Comparison of ENCODE assay signal across 8 mouse cellular contexts in the genomic region with DNA sequence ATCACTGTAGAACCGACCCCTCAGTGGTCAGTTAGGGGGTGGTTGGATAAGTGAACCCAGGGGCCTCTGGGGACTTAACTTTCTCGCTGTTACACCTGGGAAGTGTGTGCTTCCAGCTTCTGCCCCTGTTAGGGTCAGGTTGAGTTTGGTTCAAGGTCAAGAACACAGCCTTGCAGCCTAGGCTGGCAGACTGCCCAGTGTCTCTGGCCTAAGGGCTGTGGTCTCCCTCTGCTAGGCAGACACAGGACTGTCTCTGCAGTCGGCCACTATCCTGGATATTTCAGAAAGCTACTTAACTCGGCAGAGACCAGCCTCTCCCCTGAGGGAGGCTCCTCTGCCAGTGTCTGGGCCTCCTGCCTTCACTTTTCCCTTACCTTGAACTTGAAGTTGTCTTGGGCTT. TPM values are rescaled to one million over a fixed set of nuclear protein-coding genes. Genes with fewer than 3 reads are reported as not detected.
DNase-seq lines count a peak whose midpoint lies in the region; ATAC-seq and TF ChIP-seq lines count a peak whose summit lies in the region.
"Had no signal": no experiment of that assay in that cellular context is flagged by ENCODE, and none has a peak within 500 bp of the region (broad histone marks: within the 10 kb centered on the region; RNA-seq: fewer than 3 reads in every experiment).

No protein-coding gene starts in this region.

- H3K9ac ChIP-seq in kidney, embryonic 14.5 days (ENCODE audit: low read depth, low read length): peak overlapping the region; percentile 98
- no peak overlapping the region for H3K9ac ChIP-seq in embryonic facial prominence, embryonic 15.5 days
- no peak overlapping the region for H3K9ac ChIP-seq in kidney, postnatal 0 days (ENCODE audit: low read depth, low read length)
- H3K9ac ChIP-seq in neural tube, embryonic 14.5 days (replicated peaks; ENCODE audit: low read depth, low read length): 0 out of 2 replicates have a peak overlapping the region, but pooled peaks have one; percentile 21

- peaks cover 48% of the 10 kb centered on the region for H3K36me3 ChIP-seq in kidney, embryonic 14.5 days (ENCODE audit: control insufficient read depth, insufficient read depth, low read length)
- H3K36me3 ChIP-seq in embryonic facial prominence, embryonic 15.5 days: peaks cover 33% of the 10 kb centered on the region
- peaks cover 6% of the 10 kb centered on the region; the same call in 1 of the 2 replicates for H3K36me3 ChIP-seq in kidney, postnatal 0 days (ENCODE audit: insufficient read depth, low read length)
- H3K36me3 ChIP-seq in neural tube, embryonic 14.5 days (ENCODE audit: control insufficient read depth, insufficient read depth, low read length): peaks cover 14% of the 10 kb centered on the region; the same call in 1 of the 2 replicates

- TF ChIP-seq CTCF in kidney, postnatal 0 days (IDR thresholded peaks at IDR 0.05; ENCODE audit: low read depth): no peak
- no peak for TF ChIP-seq CTCF in layer of hippocampus, adult 2 months (conservative IDR thresholded peaks at IDR 0.05)

- 29% methylated on average over 4 of the region's 4 CpGs for WGBS in kidney, embryonic 14.5 days
- 25% methylated on average over 4 of the region's 4 CpGs for WGBS in embryonic facial prominence, embryonic 15.5 days
- 24% methylated on average over 4 of the region's 4 CpGs for WGBS in kidney, postnatal 0 days
- WGBS in neural tube, embryonic 14.5 days: 39% methylated on average over 4 of the region's 4 CpGs

- H3K4me3 ChIP-seq in kidney, embryonic 14.5 days (ENCODE audit: low read length): peak overlapping the region; percentile 95; the same call in 1 of the 2 replicates
- H3K4me3 ChIP-seq in embryonic facial prominence, embryonic 15.5 days (replicated peaks): peak overlapping the region; percentile 85; the same call in 1 of the 2 replicates
- no peak overlapping the region for H3K4me3 ChIP-seq in kidney, postnatal 0 days (replicated peaks; ENCODE audit: low read depth, low read length)
- H3K4me3 ChIP-seq in neural tube, embryonic 14.5 days (ENCODE audit: low read depth, low read length): peak overlapping the region; percentile 89; the same call in 1 of the 2 replicates
- H3K4me3 ChIP-seq in layer of hippocampus, adult 2 months: no peak overlapping the region

- peak overlapping the region; percentile 99; the same call in 1 of the 2 replicates for H3K27ac ChIP-seq in kidney, embryonic 14.5 days (ENCODE audit: low read depth, low read length)
- no peak overlapping the region for H3K27ac ChIP-seq in embryonic facial prominence, embryonic 15.5 days (replicated peaks)
- H3K27ac ChIP-seq in kidney, postnatal 0 days: 0 out of 2 replicates have a peak overlapping the region, but pooled peaks have one; percentile 13
- peak overlapping the region; percentile 34; the same call in 1 of the 2 replicates for H3K27ac ChIP-seq in neural tube, embryonic 14.5 days (ENCODE audit: low read depth, low read length)
- H3K27ac ChIP-seq in layer of hippocampus, adult 2 months: no peak overlapping the region; the same call in 1 of the 2 replicates

- no peak for DNase-seq in kidney, adult 8-10 months
- no peak for DNase-seq in kidney, postnatal 0 days (ENCODE audit: low spot score)
- DNase-seq in right cerebral cortex, postnatal 10 days (ENCODE audit: low spot score in 2 of 2): no peak
- DNase-seq in layer of hippocampus, adult 2 months (ENCODE audit: low spot score in 2 of 2): no peak

- H3K4me2 ChIP-seq in kidney, embryonic 14.5 days (replicated peaks; ENCODE audit: low read depth, low read length): peak overlapping the region; percentile 84
- peak overlapping the region; percentile 86 for H3K4me2 ChIP-seq in embryonic facial prominence, embryonic 15.5 days (replicated peaks)
- peak overlapping the region; percentile 93 for H3K4me2 ChIP-seq in kidney, postnatal 0 days (ENCODE audit: low read length)
- peak overlapping the region; percentile 66 for H3K4me2 ChIP-seq in neural tube, embryonic 14.5 days (ENCODE audit: low read depth, low read length)

- peaks cover 33% of the 10 kb centered on the region for H3K4me1 ChIP-seq in kidney, embryonic 14.5 days (ENCODE audit: control insufficient read depth, insufficient read depth, low read length)
- peaks cover 67% of the 10 kb centered on the region for H3K4me1 ChIP-seq in embryonic facial prominence, embryonic 15.5 days
- peaks cover 15% of the 10 kb centered on the region; the same call in 1 of the 2 replicates for H3K4me1 ChIP-seq in kidney, postnatal 0 days (replicated peaks; ENCODE audit: insufficient read depth, low read length)
- H3K4me1 ChIP-seq in neural tube, embryonic 14.5 days (ENCODE audit: control insufficient read depth, insufficient read depth, low read length): peaks cover 24% of the 10 kb centered on the region

- no peaks in the 10 kb centered on the region for H3K27me3 ChIP-seq in kidney, embryonic 14.5 days (ENCODE audit: control insufficient read depth, insufficient read depth, low read length)
- no peaks in the 10 kb centered on the region for H3K27me3 ChIP-seq in embryonic facial prominence, embryonic 15.5 days
- no peaks in the 10 kb centered on the region for H3K27me3 ChIP-seq in kidney, postnatal 0 days (ENCODE audit: insufficient read depth, low read length)
- H3K27me3 ChIP-seq in neural tube, embryonic 14.5 days (ENCODE audit: control insufficient read depth, insufficient read depth, low read length): no peaks in the 10 kb centered on the region

- H3K9me3 ChIP-seq in kidney, embryonic 14.5 days (ENCODE audit: control insufficient read depth, low read length): no peaks in the 10 kb centered on the region
- no peaks in the 10 kb centered on the region for H3K9me3 ChIP-seq in embryonic facial prominence, embryonic 15.5 days (replicated peaks)
- no peaks in the 10 kb centered on the region for H3K9me3 ChIP-seq in kidney, postnatal 0 days (replicated peaks; ENCODE audit: low read length)
- no peaks in the 10 kb centered on the region for H3K9me3 ChIP-seq in neural tube, embryonic 14.5 days (ENCODE audit: control insufficient read depth, low read length)

- no peak for ATAC-seq in kidney, embryonic 14.5 days (ENCODE audit: low FRiP score, low TSS enrichment)
- no peak for ATAC-seq in embryonic facial prominence, embryonic 15.5 days (ENCODE audit: insufficient number of reproducible peaks, low FRiP score, low TSS enrichment, low read depth)
- no peak for ATAC-seq in kidney, postnatal 0 days (replicated peaks; ENCODE audit: low FRiP score, low read depth)
- ATAC-seq in neural tube, embryonic 14.5 days (ENCODE audit: low read depth): no peak

RNA-seq across cellular contexts. Expression of a gene that starts 3.8 kb away (rescaled TPM):
- polyA plus RNA-seq in kidney, embryonic 14.5 days (2014; fragmentation: Nextera tagmentation; extraction: Ambion mirVana): 35.3 and 45.2 TPM in 2 replicates
- 47.0 and 55.0 TPM in 2 replicates for polyA plus RNA-seq in embryonic facial prominence, embryonic 15.5 days (2015; fragmentation: Nextera tagmentation; extraction: Ambion mirVana)
- 25.6 and 35.6 TPM in 2 replicates for polyA plus RNA-seq in kidney, postnatal 0 days (2015; fragmentation: Nextera tagmentation; extraction: Ambion mirVana)
- polyA plus RNA-seq in neural tube, embryonic 14.5 days (2014; fragmentation: Nextera tagmentation; extraction: Ambion mirVana): 9.2 and 11.8 TPM in 2 replicates
- total RNA-seq in layer of hippocampus, adult 2 months (2021): 10 to 100 TPM; 93.0 to 93.5 TPM

RNA-seq across cellular contexts. Expression of a gene that starts 38.3 kb away (rescaled TPM):
- not detected in 2 replicates for polyA plus RNA-seq in kidney, embryonic 14.5 days (2014; fragmentation: Nextera tagmentation; extraction: Ambion mirVana)
- polyA plus RNA-seq in embryonic facial prominence, embryonic 15.5 days (2015; fragmentation: Nextera tagmentation; extraction: Ambion mirVana): not detected in 2 replicates
- 0.07 TPM in 1 of 2 replicates, not detected in the other for polyA plus RNA-seq in kidney, postnatal 0 days (2015; fragmentation: Nextera tagmentation; extraction: Ambion mirVana)
- polyA plus RNA-seq in neural tube, embryonic 14.5 days (2014; fragmentation: Nextera tagmentation; extraction: Ambion mirVana): 0.08 TPM in 1 of 2 replicates, not detected in the other
- total RNA-seq in layer of hippocampus, adult 2 months (2021): not detected
- total RNA-seq: adrenal gland, postnatal 36 days had no signal

RNA-seq across cellular contexts. Expression of a gene that starts 38.4 kb away (rescaled TPM):
- polyA plus RNA-seq in kidney, embryonic 14.5 days (2014; fragmentation: Nextera tagmentation; extraction: Ambion mirVana): 11.8 and 18.2 TPM in 2 replicates
- polyA plus RNA-seq in embryonic facial prominence, embryonic 15.5 days (2015; fragmentation: Nextera tagmentation; extraction: Ambion mirVana): 17.0 and 18.6 TPM in 2 replicates
- 21.2 and 22.2 TPM in 2 replicates for polyA plus RNA-seq in kidney, postnatal 0 days (2015; fragmentation: Nextera tagmentation; extraction: Ambion mirVana)
- polyA plus RNA-seq in neural tube, embryonic 14.5 days (2014; fragmentation: Nextera tagmentation; extraction: Ambion mirVana): 18.8 and 24.4 TPM in 2 replicates
- 10 to 100 TPM; 43.9 to 52.8 TPM for total RNA-seq in layer of hippocampus, adult 2 months (2021)

Comparison
In these comparisons a context has a peak if more than half of its experiments do, and no peak if none do; other contexts are left out.
1. H3K4me3 ChIP-seq: peak in kidney, embryonic 14.5 days (single experiment), embryonic facial prominence, embryonic 15.5 days (single experiment) and neural tube, embryonic 14.5 days (single experiment); none in kidney, postnatal 0 days (single experiment) and layer of hippocampus, adult 2 months (single experiment).
2. H3K9ac ChIP-seq: peak in kidney, embryonic 14.5 days (single experiment) and neural tube, embryonic 14.5 days (single experiment); none in embryonic facial prominence, embryonic 15.5 days (single experiment) and kidney, postnatal 0 days (single experiment).
3. H3K27ac ChIP-seq: peak in kidney, embryonic 14.5 days (single experiment), kidney, postnatal 0 days (single experiment) and neural tube, embryonic 14.5 days (single experiment); none in embryonic facial prominence, embryonic 15.5 days (single experiment) and layer of hippocampus, adult 2 months (single experiment).
4. Peak in every context shown above with its lines, with median percentiles within 50 percentile points of each other: H3K4me2 ChIP-seq.